Mouse (Mus musculus) cerebellum, adult 2 months (tissue): ENCODE measurements around the gene Cd80. TPM values are rescaled to one million over a fixed set of nuclear protein-coding genes. Genes with fewer than 3 reads are reported as not detected.

Experiments
- DNase-seq, 2 experiments: peaks; one replicate each; pipeline ENCODE4 v3.0.0; 2021
- H3K27ac ChIP-seq: fragments of 200-500 bp; 2 replicates; pipeline ENCODE4 v1.5.1; 2012; ENCODE audit warnings: low read length, control low read depth, inconsistent platforms; ENCODE audit not compliant: insufficient read depth
- H3K27me3 ChIP-seq: fragments of 200-500 bp; 2 replicates; pipeline ENCODE4 v1.6.1; 2012; ENCODE audit warnings: inconsistent platforms, mild to moderate bottlenecking, low read length, moderate library complexity; ENCODE audit not compliant: control insufficient read depth, insufficient read depth
- H3K4me1 ChIP-seq: fragments of 200-500 bp; 2 replicates; pipeline ENCODE4 v1.6.1; 2011; ENCODE audit warnings: low read length; ENCODE audit not compliant: control insufficient read depth, insufficient read depth
- H3K4me3 ChIP-seq: fragments of 200-500 bp; replicated peaks from 2 replicates; pipeline ENCODE3; 2011; ENCODE audit warnings: mild to moderate bottlenecking, low read depth, low read length, control low read depth; ENCODE audit not compliant: insufficient read depth
- CTCF ChIP-seq: fragments of 200-500 bp; IDR thresholded peaks from 2 replicates; pipeline ENCODE4 v1.5.1; 2011; ENCODE audit warnings: low read depth, mild to moderate bottlenecking, control low read depth, low read length, moderate library complexity, borderline replicate concordance; ENCODE audit not compliant: insufficient read depth
- POLR2A ChIP-seq: fragments of 200-500 bp; IDR thresholded peaks from 2 replicates; pipeline ENCODE4 v1.6.1; 2011; ENCODE audit warnings: low read length, control low read depth, borderline replicate concordance; ENCODE audit not compliant: insufficient read depth
- WGBS: fragments of 180-500 bp; shearing (Covaris S2); methylation state at CpG from one replicate; pipeline ENCODE4 v1.1.7; 2018; 5-methylcytosine and 5-hydroxymethylcytosine counted together
- polyA plus RNA-seq: library from polyadenylated mRNA; depleted of rRNA; stranded (reverse); fragments of >200 nt; gene quantifications from 2 replicates; pipeline ENCODE4 v1.2.3, GENCODE M21; 2012; rRNA removed

Gene Cd80
- 0.34 and 0.41 TPM in 2 replicates for polyA plus RNA-seq

- TF ChIP-seq CTCF: no peak
- no peak for TF ChIP-seq POLR2A
- Histone ChIP-seq H3K27me3 (no peaks in the 10 kb centered on the region; the same call in 1 of the 2 replicates), H3K4me1 (no peaks in the 10 kb centered on the region), H3K4me3 (no peak within 1 kb of the TSS), H3K27ac (no peak within 1 kb of the TSS)
- 70% methylated on average over 17 of the region's 17 CpGs for WGBS
- no peak for DNase-seq
Observed at GRCm38 (mm10) chr16:38455511-38456418, at the start of gene Cd80. Cd80 (plus strand) TSS chr16:38455561.

GRCm38 (mm10) chr16:38406293-38406692, 49.1 kb upstream of the Cd80 start:
- WGBS: 67% methylated on average over 5 of the region's 5 CpGs
- no peaks in the 10 kb centered on the region; the same call in 1 of the 2 replicates for H3K27me3 ChIP-seq
- no peaks in the 10 kb centered on the region for H3K4me1 ChIP-seq
- DNase-seq: no peak
- no peak overlapping the region for H3K4me3 ChIP-seq
- no peak for TF ChIP-seq CTCF
- TF ChIP-seq POLR2A: no peak
- H3K27ac ChIP-seq: no peak overlapping the region

GRCm38 (mm10) chr16:38406708-38407107, 48.7 kb upstream of the Cd80 start:
- WGBS: 83% methylated on average over 6 of the region's 6 CpGs

GRCm38 (mm10) chr16:38407584-38407983, 47.8 kb upstream of the Cd80 start:
- Histone ChIP-seq H3K4me3 (no peak overlapping the region), H3K4me1 (no peaks in the 10 kb centered on the region), H3K27me3 (no peaks in the 10 kb centered on the region; the same call in 1 of the 2 replicates), H3K27ac (no peak overlapping the region)
- DNase-seq: no peak
- WGBS: 48% methylated on average over 5 of the region's 5 CpGs
- no peak for TF ChIP-seq CTCF
- TF ChIP-seq POLR2A: no peak

More at GRCm38 (mm10) chr16:38406708-38407107, 48.7 kb upstream of the Cd80 start:
- Histone ChIP-seq H3K4me1 (no peaks in the 10 kb centered on the region), H3K4me3 (no peak overlapping the region), H3K27ac (no peak overlapping the region), H3K27me3 (no peaks in the 10 kb centered on the region; the same call in 1 of the 2 replicates)
- no peak for TF ChIP-seq CTCF
- TF ChIP-seq POLR2A: no peak
- DNase-seq: no peak

GRCm38 (mm10) chr16:38408416-38408815, 46.9 kb upstream of the Cd80 start:
- no peak overlapping the region for H3K27ac ChIP-seq
- TF ChIP-seq CTCF: no peak
- no peak for TF ChIP-seq POLR2A
- no peaks in the 10 kb centered on the region; the same call in 1 of the 2 replicates for H3K27me3 ChIP-seq
- DNase-seq: no peak
- WGBS: 97% methylated on average over 8 of the region's 8 CpGs
- no peak overlapping the region for H3K4me3 ChIP-seq
- no peaks in the 10 kb centered on the region for H3K4me1 ChIP-seq

GRCm38 (mm10) chr16:38414953-38415352, 40.4 kb upstream of the Cd80 start:
- Histone ChIP-seq H3K4me1 (no peaks in the 10 kb centered on the region), H3K4me3 (no peak overlapping the region), H3K27ac (no peak overlapping the region), H3K27me3 (no peaks in the 10 kb centered on the region)
- DNase-seq: no peak
- WGBS: 79% methylated on average over 7 of the region's 7 CpGs
- TF ChIP-seq POLR2A: no peak
- no peak for TF ChIP-seq CTCF

GRCm38 (mm10) chr16:38425374-38425773, 30.0 kb upstream of the Cd80 start:
- no peak for DNase-seq
- TF ChIP-seq POLR2A (no peak), CTCF (no peak)
- H3K27ac ChIP-seq: no peak overlapping the region
- WGBS: 87% methylated on average over 2 of the region's 2 CpGs
- H3K4me3 ChIP-seq: no peak overlapping the region
- no peaks in the 10 kb centered on the region for H3K27me3 ChIP-seq
- H3K4me1 ChIP-seq: no peaks in the 10 kb centered on the region

GRCm38 (mm10) chr16:38425799-38426198, 29.6 kb upstream of the Cd80 start:
- Histone ChIP-seq H3K27ac (no peak overlapping the region), H3K4me1 (no peaks in the 10 kb centered on the region), H3K4me3 (no peak overlapping the region), H3K27me3 (no peaks in the 10 kb centered on the region)
- TF ChIP-seq CTCF: no peak
- no peak for TF ChIP-seq POLR2A
- no peak for DNase-seq
- WGBS: 98% methylated on average over 1 of the region's 1 CpGs
